Mouse (Mus musculus) forebrain, embryonic 11.5 days (tissue): Measurements from ENCODE around the gene Pum1. TPM values are rescaled to one million over a fixed set of nuclear protein-coding genes. Genes with fewer than 3 reads are reported as not detected.

Experiments
- ATAC-seq: fragments of 200-750 bp; cut with Nextera tagmentation; replicated peaks from 2 replicates; pipeline ENCODE4 v1.8.0; 2017; ENCODE audit warnings: moderate TSS enrichment; ENCODE audit not compliant: low FRiP score
- DNase-seq: peaks from one replicate; pipeline ENCODE4 v3.0.0-alpha.2; 2017; ENCODE audit warnings: low spot score
- H3K27ac ChIP-seq: fragments of 300-500 bp; sonication (generic); 2 replicates; pipeline ENCODE4 v1.5.1; 2014; ENCODE audit warnings: low read depth, low read length
- H3K27me3 ChIP-seq: fragments of 300-500 bp; sonication (generic); 2 replicates; pipeline ENCODE4 v1.6.1; 2014; ENCODE audit warnings: mild to moderate bottlenecking, low read length, mixed read lengths; ENCODE audit not compliant: control insufficient read depth, insufficient read depth
- H3K36me3 ChIP-seq: fragments of 300-500 bp; sonication (generic); 2 replicates; pipeline ENCODE4 v1.6.1; 2014; ENCODE audit warnings: mild to moderate bottlenecking, low read length, moderate library complexity, mixed read lengths; ENCODE audit not compliant: control insufficient read depth, insufficient read depth
- H3K4me1 ChIP-seq: fragments of 300-500 bp; sonication (generic); replicated peaks from 2 replicates; pipeline ENCODE4 v1.6.1; 2014; ENCODE audit warnings: low read length, mixed read lengths; ENCODE audit not compliant: control insufficient read depth, insufficient read depth
- H3K4me2 ChIP-seq: fragments of 300-500 bp; sonication (generic); 2 replicates; pipeline ENCODE4 v1.6.1; 2014; ENCODE audit warnings: low read depth, mild to moderate bottlenecking, low read length, moderate library complexity, mixed read lengths; ENCODE audit not compliant: severe bottlenecking
- H3K4me3 ChIP-seq: fragments of 300-500 bp; sonication (generic); 2 replicates; pipeline ENCODE4 v1.5.1; 2014; ENCODE audit warnings: low read depth, low read length
- H3K9ac ChIP-seq: fragments of 300-500 bp; sonication (generic); 2 replicates; pipeline ENCODE4 v1.6.1; 2014; ENCODE audit warnings: low read length
- H3K9me3 ChIP-seq: fragments of 300-500 bp; sonication (generic); 2 replicates; pipeline ENCODE4 v1.6.1; 2016; ENCODE audit warnings: low read length, mixed read lengths; ENCODE audit not compliant: control insufficient read depth
- WGBS: fragments of 180-500 bp; shearing (Covaris S2); extraction: QIAGEN DNeasy Blood & Tissue Kit; methylation state at CpG from one replicate; pipeline ENCODE4 v1.1.7; 2014; 5-methylcytosine and 5-hydroxymethylcytosine counted together
- polyA plus RNA-seq: library from polyadenylated mRNA; unstranded; fragments of >200 nt; fragmentation: Nextera tagmentation; extraction: Ambion mirVana; gene quantifications from 2 replicates; pipeline ENCODE4 v1.2.1, GENCODE M21; 2014

Gene Pum1
- polyA plus RNA-seq, 1 experiment from 2014 or later = 131 TPM

GRCm38 (mm10) chr4:130719348-130719747 lies 56.2 kb downstream of the Pum1 start:
- Histone ChIP-seq H3K4me1 (peaks cover 15% of the 10 kb centered on the region), H3K36me3 (0 out of 2 replicates have a peak, but pooled peaks cover 5% of the 10 kb centered on the region), H3K27me3 (no peaks in the 10 kb centered on the region), H3K9me3 (no peaks in the 10 kb centered on the region), H3K4me2 (no peak overlapping the region), H3K9ac (no peak overlapping the region), H3K27ac (no peak overlapping the region), H3K4me3 (no peak overlapping the region)
- ATAC-seq (no peak), DNase-seq (no peak)
- 85% methylated on average over 4 of the region's 4 CpGs for WGBS

- H3K27ac ChIP-seq = no peak overlapping the region
- H3K4me2 ChIP-seq = no peak overlapping the region
- no peak overlapping the region for H3K9ac ChIP-seq
- 9% methylated on average over 1 of the region's 1 CpGs for WGBS
- no peak overlapping the region for H3K4me3 ChIP-seq
- H3K9me3 ChIP-seq = no peaks in the 10 kb centered on the region
- H3K27me3 ChIP-seq = no peaks in the 10 kb centered on the region
- DNase-seq (no peak), ATAC-seq (no peak)
- H3K36me3 ChIP-seq = 0 out of 2 replicates have a peak, but pooled peaks cover 5% of the 10 kb centered on the region
- H3K4me1 ChIP-seq = peaks cover 17% of the 10 kb centered on the region
These were observed 59.5 kb downstream of the Pum1 start for GRCm38 (mm10) chr4:130722607-130723006.

- WGBS = 65% methylated on average over 3 of the region's 3 CpGs
- ATAC-seq (no peak), DNase-seq (no peak)
- Histone ChIP-seq H3K4me3 (no peak overlapping the region), H3K36me3 (peaks cover 5% of the 10 kb centered on the region; the same call in 1 of the 2 replicates), H3K4me2 (no peak overlapping the region), H3K27me3 (no peaks in the 10 kb centered on the region), H3K9ac (no peak overlapping the region), H3K9me3 (no peaks in the 10 kb centered on the region), H3K4me1 (peaks cover 10% of the 10 kb centered on the region), H3K27ac (no peak overlapping the region)
These were observed 63.0 kb downstream of the Pum1 start for GRCm38 (mm10) chr4:130726118-130726517.

- H3K4me1 ChIP-seq = 0 out of 2 replicates have a peak, but pooled peaks cover 5% of the 10 kb centered on the region
- no peaks in the 10 kb centered on the region for H3K9me3 ChIP-seq
- no peak overlapping the region for H3K27ac ChIP-seq
- WGBS = 82% methylated on average over 4 of the region's 4 CpGs
- H3K4me2 ChIP-seq = no peak overlapping the region
- H3K9ac ChIP-seq = no peak overlapping the region
- no peaks in the 10 kb centered on the region for H3K27me3 ChIP-seq
- no peak overlapping the region for H3K4me3 ChIP-seq
- H3K36me3 ChIP-seq = no peaks in the 10 kb centered on the region; the same call in 1 of the 2 replicates
- no peak for DNase-seq
- no peak for ATAC-seq
These were observed 72.8 kb downstream of the Pum1 start for GRCm38 (mm10) chr4:130735957-130736356.

- no peak overlapping the region for H3K4me3 ChIP-seq
- H3K9me3 ChIP-seq = no peaks in the 10 kb centered on the region
- 78% methylated on average over 2 of the region's 2 CpGs for WGBS
- ATAC-seq (no peak; the same call in 1 of the 2 replicates), DNase-seq (no peak)
- H3K27me3 ChIP-seq = no peaks in the 10 kb centered on the region
- H3K4me2 ChIP-seq = no peak overlapping the region
- H3K4me1 ChIP-seq = 0 out of 2 replicates have a peak, but pooled peaks cover 5% of the 10 kb centered on the region
- no peak overlapping the region for H3K9ac ChIP-seq
- peaks cover 4% of the 10 kb centered on the region; the same call in 1 of the 2 replicates for H3K36me3 ChIP-seq
- no peak overlapping the region for H3K27ac ChIP-seq
These were observed 75.4 kb downstream of the Pum1 start for GRCm38 (mm10) chr4:130738527-130738926.

- peaks cover 24% of the 10 kb centered on the region; the same call in 1 of the 2 replicates for H3K36me3 ChIP-seq
- ATAC-seq = no peak
These were observed 80.9 kb downstream of the Pum1 start for GRCm38 (mm10) chr4:130744058-130744457.

GRCm38 (mm10) chr4:130745561-130746306 lies 82.6 kb downstream of the Pum1 start:
- DNase-seq (no peak), ATAC-seq (no peak)
- Histone ChIP-seq H3K4me2 (no peak overlapping the region), H3K36me3 (peaks cover 24% of the 10 kb centered on the region; the same call in 1 of the 2 replicates), H3K4me1 (no peaks in the 10 kb centered on the region), H3K9ac (no peak overlapping the region), H3K9me3 (no peaks in the 10 kb centered on the region), H3K27me3 (no peaks in the 10 kb centered on the region), H3K4me3 (no peak overlapping the region), H3K27ac (no peak overlapping the region)
- WGBS = 88% methylated on average over 5 of the region's 5 CpGs

More at GRCm38 (mm10) chr4:130744058-130744457, 80.9 kb downstream of the Pum1 start:
- H3K4me3 ChIP-seq = no peak overlapping the region
- 87% methylated on average over 4 of the region's 4 CpGs for WGBS
- H3K4me1 ChIP-seq = no peaks in the 10 kb centered on the region
- no peak overlapping the region for H3K27ac ChIP-seq
- H3K9ac ChIP-seq = no peak overlapping the region
- DNase-seq = no peak
- H3K27me3 ChIP-seq = no peaks in the 10 kb centered on the region
- no peaks in the 10 kb centered on the region for H3K9me3 ChIP-seq
- H3K4me2 ChIP-seq = no peak overlapping the region

GRCm38 (mm10) chr4:130749566-130749965 lies 86.4 kb downstream of the Pum1 start:
- Histone ChIP-seq H3K4me3 (no peak overlapping the region), H3K4me2 (no peak overlapping the region), H3K9ac (no peak overlapping the region), H3K4me1 (no peaks in the 10 kb centered on the region), H3K27ac (no peak overlapping the region), H3K27me3 (no peaks in the 10 kb centered on the region), H3K9me3 (no peaks in the 10 kb centered on the region), H3K36me3 (peaks cover 32% of the 10 kb centered on the region)
- no peak for ATAC-seq
- 89% methylated on average over 7 of the region's 7 CpGs for WGBS
- DNase-seq = no peak

GRCm38 (mm10) chr4:130751966-130752365 lies 88.8 kb downstream of the Pum1 start:
- WGBS = 96% methylated on average over 2 of the region's 2 CpGs
- DNase-seq (no peak), ATAC-seq (no peak)
- H3K9ac ChIP-seq = no peak overlapping the region
- H3K27ac ChIP-seq = no peak overlapping the region
- H3K36me3 ChIP-seq = peaks cover 23% of the 10 kb centered on the region
- no peaks in the 10 kb centered on the region for H3K4me1 ChIP-seq
- no peak overlapping the region for H3K4me2 ChIP-seq
- H3K27me3 ChIP-seq = no peaks in the 10 kb centered on the region
- no peak overlapping the region for H3K4me3 ChIP-seq
- no peaks in the 10 kb centered on the region for H3K9me3 ChIP-seq
